Mouse (Mus musculus): ENCODE data around the gene Tcl1b3. TPM values are rescaled to one million over a fixed set of nuclear protein-coding genes. Genes with fewer than 3 reads are reported as not detected.

Tcl1b3 gene
- polyA plus RNA-seq, 1 experiment from 2014 or later: not detected

GRCm38 (mm10) chr12:105234362-105234761 is 43.5 kb downstream of the Tcl1b3 start:
- TF ChIP-seq CTCF (IDR thresholded peaks at IDR 0.05; ENCODE audit: low read depth): no peak
- H3K4me1 ChIP-seq (replicated peaks; ENCODE audit: control insufficient read depth, insufficient read depth, low read length): no peaks in the 10 kb centered on the region
- no peak overlapping the region for H3K4me2 ChIP-seq (replicated peaks; ENCODE audit: low read depth)
- H3K9ac ChIP-seq (ENCODE audit: low read depth, low read length): no peak overlapping the region
- no peak overlapping the region for H3K27ac ChIP-seq (ENCODE audit: low read depth, low read length)
- H3K4me3 ChIP-seq (ENCODE audit: low read depth, low read length): no peak overlapping the region
- H3K9me3 ChIP-seq (ENCODE audit: control insufficient read depth): no peaks in the 10 kb centered on the region
- no peaks in the 10 kb centered on the region for H3K27me3 ChIP-seq (replicated peaks; ENCODE audit: control insufficient read depth, insufficient read depth, low read length)
- ATAC-seq: no peak
- H3K36me3 ChIP-seq (ENCODE audit: control insufficient read depth, insufficient read depth): no peaks in the 10 kb centered on the region
- WGBS: 60% methylated on average over 11 of the region's 11 CpGs

DNA sequence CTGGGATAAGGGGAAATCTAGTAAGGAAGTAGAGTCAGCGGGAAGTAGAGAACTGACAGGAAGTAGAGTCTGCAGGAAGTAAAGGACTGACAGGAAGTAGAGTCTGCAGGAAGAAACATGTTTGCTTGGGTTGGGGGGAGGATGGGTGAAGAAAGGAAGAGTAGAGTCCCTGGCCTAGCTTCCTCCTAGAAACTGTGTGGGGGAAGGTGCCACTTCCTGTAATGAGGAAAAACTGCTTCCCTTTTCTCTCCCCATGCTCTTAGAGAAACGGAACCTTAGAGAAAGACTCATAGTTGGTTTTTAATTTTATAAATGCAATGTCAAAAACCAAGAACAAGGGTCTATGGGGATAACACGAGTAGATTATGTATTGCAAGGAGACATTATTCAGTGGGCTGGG is 44.2 kb downstream of the Tcl1b3 start:
- H3K4me1 ChIP-seq (replicated peaks; ENCODE audit: control insufficient read depth, insufficient read depth, low read length): no peaks in the 10 kb centered on the region
- TF ChIP-seq CTCF (IDR thresholded peaks at IDR 0.05; ENCODE audit: low read depth): no peak
- H3K27ac ChIP-seq (ENCODE audit: low read depth, low read length): no peak overlapping the region
- H3K27me3 ChIP-seq (replicated peaks; ENCODE audit: control insufficient read depth, insufficient read depth, low read length): no peaks in the 10 kb centered on the region
- H3K9ac ChIP-seq (ENCODE audit: low read depth, low read length): no peak overlapping the region
- H3K9me3 ChIP-seq (ENCODE audit: control insufficient read depth): no peaks in the 10 kb centered on the region
- H3K4me3 ChIP-seq (ENCODE audit: low read depth, low read length): no peak overlapping the region
- H3K36me3 ChIP-seq (ENCODE audit: control insufficient read depth, insufficient read depth): no peaks in the 10 kb centered on the region
- WGBS: 64% methylated on average over 3 of the region's 3 CpGs
- no peak for ATAC-seq
- no peak overlapping the region for H3K4me2 ChIP-seq (replicated peaks; ENCODE audit: low read depth)

DNA sequence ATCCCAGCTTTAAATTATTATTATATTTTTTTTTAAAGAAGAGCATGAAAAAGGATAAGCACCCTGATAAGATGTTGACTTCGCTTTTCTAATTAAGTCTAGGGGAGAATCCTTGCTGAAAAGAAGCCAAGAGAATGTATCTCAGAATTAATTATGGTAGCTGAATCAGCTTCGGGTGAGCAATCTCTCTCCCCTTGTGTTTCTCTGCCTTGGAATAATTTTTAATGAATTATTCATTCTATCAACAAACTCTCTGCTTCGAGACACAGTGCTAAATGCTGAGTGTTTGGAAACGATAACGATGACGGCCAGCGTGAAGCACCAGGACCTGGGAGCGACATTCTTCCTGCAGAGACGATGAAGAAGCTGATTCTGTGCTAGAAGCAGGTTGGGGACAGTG is 48.2 kb downstream of the Tcl1b3 start:
- WGBS: 84% methylated on average over 9 of the region's 9 CpGs
- ATAC-seq: no peak

More for the DNA sequence above, 48.2 kb downstream of the Tcl1b3 start:
- no peaks in the 10 kb centered on the region for H3K9me3 ChIP-seq (ENCODE audit: control insufficient read depth)
- no peaks in the 10 kb centered on the region for H3K4me1 ChIP-seq (replicated peaks; ENCODE audit: control insufficient read depth, insufficient read depth, low read length)
- TF ChIP-seq CTCF (IDR thresholded peaks at IDR 0.05; ENCODE audit: low read depth): no peak
- H3K27ac ChIP-seq (ENCODE audit: low read depth, low read length): no peak overlapping the region
- H3K27me3 ChIP-seq (replicated peaks; ENCODE audit: control insufficient read depth, insufficient read depth, low read length): no peaks in the 10 kb centered on the region
- no peak overlapping the region for H3K4me2 ChIP-seq (replicated peaks; ENCODE audit: low read depth)
- no peaks in the 10 kb centered on the region for H3K36me3 ChIP-seq (ENCODE audit: control insufficient read depth, insufficient read depth)
- H3K9ac ChIP-seq (ENCODE audit: low read depth, low read length): no peak overlapping the region
- no peak overlapping the region for H3K4me3 ChIP-seq (ENCODE audit: low read depth, low read length)

Other genes starting within 250 kb of the Tcl1b3 start
- 1.6 and 1.8 TPM in 2 replicates for gene Syne3, start 181.2 kb upstream of the Tcl1b3 start, polyA plus RNA-seq (2015; fragmentation: Nextera tagmentation; extraction: Ambion mirVana)
- 209 TPM in 2 replicates for gene Glrx5, start 158.4 kb upstream of the Tcl1b3 start, polyA plus RNA-seq (2015; fragmentation: Nextera tagmentation; extraction: Ambion mirVana)
- not detected in 2 replicates for gene Tcl1b2, start 45.0 kb upstream of the Tcl1b3 start, polyA plus RNA-seq (2015; fragmentation: Nextera tagmentation; extraction: Ambion mirVana)
- not detected in 2 replicates for gene Tcl1b1, start 31.4 kb upstream of the Tcl1b3 start, polyA plus RNA-seq (2015; fragmentation: Nextera tagmentation; extraction: Ambion mirVana)
- not detected in 2 replicates for gene Tcl1b5, start 14.7 kb upstream of the Tcl1b3 start, polyA plus RNA-seq (2015; fragmentation: Nextera tagmentation; extraction: Ambion mirVana)
- gene Tcl1b4, start 10.9 kb downstream of the Tcl1b3 start, polyA plus RNA-seq (2015; fragmentation: Nextera tagmentation; extraction: Ambion mirVana): not detected in 2 replicates
- not detected in 2 replicates for gene Tcl1, start 31.8 kb downstream of the Tcl1b3 start, polyA plus RNA-seq (2015; fragmentation: Nextera tagmentation; extraction: Ambion mirVana)
- 0.10 and 0.14 TPM in 2 replicates for gene Tunar, start 142.8 kb downstream of the Tcl1b3 start, polyA plus RNA-seq (2015; fragmentation: Nextera tagmentation; extraction: Ambion mirVana)